Mouse (Mus musculus) CH12.LX (cell line): ENCODE measurements around the gene Pde8a. TPM values are rescaled to one million over a fixed set of nuclear protein-coding genes. Genes with fewer than 3 reads are reported as not detected.

Source experiments
- DNase-seq: peaks from one replicate; pipeline ENCODE4 v3.0.0-alpha.2; 2013; ENCODE audit errors: extremely low read depth
- H3K27ac ChIP-seq: 2 replicates; pipeline ENCODE4 v1.5.1; 2012; ENCODE audit warnings: low read depth, mild to moderate bottlenecking, control low read depth, moderate library complexity; ENCODE audit not compliant: insufficient read depth
- H3K27me3 ChIP-seq: replicated peaks from 2 replicates; pipeline ENCODE3; 2012; ENCODE audit warnings: inconsistent platforms
- H3K36me3 ChIP-seq, 2 experiments: replicated peaks in 1 of 2; 2 replicates each; pipeline versions ENCODE3 to v1.6.1; 2012; ENCODE audit warnings: inconsistent platforms in 1 of 2, low read length in 1 of 2, mild to moderate bottlenecking in 1 of 2, mixed read lengths in 1 of 2, moderate library complexity in 1 of 2; ENCODE audit not compliant: control insufficient read depth in 1 of 2, insufficient read depth in 1 of 2
- H3K4me1 ChIP-seq, 2 experiments: 2 replicates each; pipeline ENCODE4 v1.6.1; 2012; ENCODE audit warnings: inconsistent platforms in 1 of 2, moderate library complexity in 1 of 2; ENCODE audit not compliant: insufficient read depth in 2 of 2, control insufficient read depth in 1 of 2
- H3K4me2 ChIP-seq: 2 replicates; pipeline ENCODE4 v1.6.1; 2012; ENCODE audit warnings: low read depth, mild to moderate bottlenecking, control low read depth; ENCODE audit not compliant: poor library complexity, insufficient read depth, severe bottlenecking
- H3K4me3 ChIP-seq, 3 experiments: fragments of 150-350 bp in 1 of 3; sonication (generic) in 1 of 3; replicated peaks in 1 of 3; 2 replicates each; pipeline versions ENCODE3 to v1.5.1; 2011 to 2012; ENCODE audit warnings: low read depth in 2 of 3, low read length in 2 of 3, mild to moderate bottlenecking in 2 of 3, moderate library complexity in 2 of 3, control low read depth in 1 of 3, improper control_type of control experiment in 1 of 3, inconsistent platforms in 1 of 3, mixed read lengths in 1 of 3; ENCODE audit not compliant: poor library complexity in 1 of 3
- H3K79me2 ChIP-seq: replicated peaks from 2 replicates; pipeline ENCODE4 v1.6.1; 2012; ENCODE audit warnings: mild to moderate bottlenecking, moderate library complexity; ENCODE audit not compliant: control insufficient read depth, poor library complexity, insufficient read depth, severe bottlenecking; ENCODE audit errors: extremely low read depth
- H3K9ac ChIP-seq: 2 replicates; pipeline ENCODE4 v1.6.1; 2012; ENCODE audit warnings: low read depth, mild to moderate bottlenecking, control low read depth, moderate library complexity; ENCODE audit not compliant: insufficient read depth
- H3K9me3 ChIP-seq: replicated peaks from 2 replicates; pipeline ENCODE3; 2012; ENCODE audit warnings: low read length, inconsistent platforms, mixed read lengths
- CHD1 ChIP-seq: IDR thresholded peaks from 2 replicates; pipeline ENCODE4 v1.6.1; 2012; ENCODE audit warnings: low read depth, low read length, improper control_type of control experiment, inconsistent platforms
- E2F4 ChIP-seq: IDR thresholded peaks from 2 replicates; pipeline ENCODE4 v1.6.1; 2011; ENCODE audit warnings: low read depth, low read length, improper control_type of control experiment; ENCODE audit not compliant: insufficient replicate concordance
- EP300 ChIP-seq: IDR thresholded peaks from 2 replicates; pipeline ENCODE4 v1.6.1; 2011; ENCODE audit warnings: low read length, improper control_type of control experiment
- ETS1 ChIP-seq: conservative IDR thresholded peaks from 2 replicates; pipeline ENCODE4 v1.6.1; 2012; ENCODE audit warnings: low read depth, mild to moderate bottlenecking, inconsistent platforms, low read length, improper control_type of control experiment, moderate library complexity
- IRF4 ChIP-seq: IDR thresholded peaks from 2 replicates; pipeline ENCODE4 v1.6.1; 2014; ENCODE audit warnings: low read depth, mild to moderate bottlenecking, inconsistent platforms, low read length, improper control_type of control experiment
- JUN ChIP-seq: IDR thresholded peaks from 2 replicates; pipeline ENCODE4 v1.6.1; 2011; ENCODE audit warnings: low read depth, mild to moderate bottlenecking, low read length, improper control_type of control experiment, moderate library complexity; ENCODE audit not compliant: insufficient read depth
- JUND ChIP-seq: conservative IDR thresholded peaks from 2 replicates; pipeline ENCODE4 v1.6.1; 2011; ENCODE audit warnings: low read depth, low read length, improper control_type of control experiment
- MAFK ChIP-seq: IDR thresholded peaks from 2 replicates; pipeline ENCODE4 v1.6.1; 2011; ENCODE audit warnings: low read length, improper control_type of control experiment; ENCODE audit not compliant: insufficient replicate concordance
- NELFE ChIP-seq: IDR thresholded peaks from 2 replicates; pipeline ENCODE4 v1.6.1; 2011; ENCODE audit warnings: low read depth, low read length, improper control_type of control experiment
- POLR2AphosphoS2 ChIP-seq: IDR thresholded peaks from 2 replicates; pipeline ENCODE4 v1.6.1; 2011; ENCODE audit warnings: low read depth, low read length, improper control_type of control experiment
- RCOR1 ChIP-seq: conservative IDR thresholded peaks from 2 replicates; pipeline ENCODE4 v1.6.1; 2012; ENCODE audit warnings: low read depth, mild to moderate bottlenecking, inconsistent platforms, low read length, improper control_type of control experiment
- TBP ChIP-seq: conservative IDR thresholded peaks from 2 replicates; pipeline ENCODE4 v1.6.1; 2011; ENCODE audit warnings: low read depth, low read length, improper control_type of control experiment
- TCF12 ChIP-seq: IDR thresholded peaks from 2 replicates; pipeline ENCODE4 v1.6.1; 2014; ENCODE audit warnings: low read depth, mild to moderate bottlenecking, inconsistent platforms, low read length, improper control_type of control experiment
- USF2 ChIP-seq: conservative IDR thresholded peaks from 2 replicates; pipeline ENCODE4 v1.6.1; 2011; ENCODE audit warnings: low read depth, low read length, improper control_type of control experiment
- ZNF384 ChIP-seq: IDR thresholded peaks from 2 replicates; pipeline ENCODE4 v1.6.1; 2012; ENCODE audit warnings: low read depth, low read length, improper control_type of control experiment, inconsistent platforms
- dilution Hi-C: fragments of 300-500 bp; cut with MboI; formaldehyde crosslinking; loops from 2 replicates; pipeline ENCODE4 v1.14.3; 2020; ENCODE audit warnings: low sequenced_read_pairs; ENCODE audit not compliant: extremely low pct_unique_long_range_greater_than_20kb, extremely low pct_ligation_motif_present
- in situ Hi-C: fragments of 300-500 bp; cut with MboI; formaldehyde crosslinking; loops from 3 replicates; pipeline ENCODE4 v1.14.3; 2019; ENCODE audit warnings: low sequenced_read_pairs, low pct_ligation_motif_present, low pct_unique_long_range_greater_than_20kb, mixed read lengths
- polyA plus RNA-seq: library from polyadenylated mRNA; unstranded; fragments of >175 nt; gene quantifications from 2 replicates; pipeline ENCODE4 v1.2.1, GENCODE M21; 2012; ENCODE audit warnings: low read depth; ENCODE audit not compliant: insufficient read length
- total RNA-seq, 2 experiments: library from RNA; depleted of rRNA; stranded (reverse); fragments of 300-350 nt in 1 of 2; fragments of >200 nt in 1 of 2; gene quantifications; 2 replicates each; pipeline ENCODE4 v1.2.3; 2012 to 2014

Pde8a gene
- total and polyA plus RNA-seq, 3 experiments: 8.3 to 22.7 (median 9.1) TPM

DNA sequence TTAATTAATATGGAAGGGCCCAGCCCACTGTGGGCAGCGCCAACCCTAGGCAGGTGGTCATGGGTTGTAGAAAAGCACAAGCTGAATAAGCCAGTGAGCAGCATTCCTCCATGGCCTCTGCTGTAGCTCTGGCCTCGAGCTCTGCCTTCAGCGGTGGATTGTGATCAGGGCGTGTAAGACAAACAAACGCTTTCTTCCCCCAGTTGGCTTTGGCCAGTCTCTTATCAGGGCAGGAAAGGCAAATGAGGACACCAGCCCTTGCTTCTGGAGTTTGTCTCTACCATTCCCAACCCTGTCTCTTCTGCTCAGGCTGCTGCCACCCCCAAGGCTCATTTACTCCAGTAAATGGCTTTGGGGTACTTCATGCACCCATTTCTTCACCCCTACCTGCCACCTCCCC lies 38.7 kb upstream of the Pde8a start:
- no peak overlapping the region for H3K4me2 ChIP-seq
- H3K4me1 ChIP-seq: peaks cover 0 to 9% of the 10 kb centered on the region in 2 experiments; a peak in 2 of 4 replicates
- H3K9ac ChIP-seq: no peak overlapping the region
- TF ChIP-seq POLR2AphosphoS2 (no peak), JUND (no peak), JUN (no peak), TCF12 (no peak), MAFK (no peak), RCOR1 (no peak), ETS1 (no peak)
- dilution Hi-C loops: no loop called here
- no peaks in the 10 kb centered on the region for H3K79me2 ChIP-seq
- H3K36me3 ChIP-seq: no peaks in the 10 kb centered on the region
- in situ Hi-C loops: loop anchor here (25.0 kb wide), 2 partner anchors 338 to 437 kb away; no protein-coding TSS in a partner anchor
- peaks cover 13% of the 10 kb centered on the region for H3K9me3 ChIP-seq
- no peak for DNase-seq
- H3K27me3 ChIP-seq: no peaks in the 10 kb centered on the region
- no peak overlapping the region for H3K4me3 ChIP-seq
- no peak overlapping the region for H3K27ac ChIP-seq

DNA sequence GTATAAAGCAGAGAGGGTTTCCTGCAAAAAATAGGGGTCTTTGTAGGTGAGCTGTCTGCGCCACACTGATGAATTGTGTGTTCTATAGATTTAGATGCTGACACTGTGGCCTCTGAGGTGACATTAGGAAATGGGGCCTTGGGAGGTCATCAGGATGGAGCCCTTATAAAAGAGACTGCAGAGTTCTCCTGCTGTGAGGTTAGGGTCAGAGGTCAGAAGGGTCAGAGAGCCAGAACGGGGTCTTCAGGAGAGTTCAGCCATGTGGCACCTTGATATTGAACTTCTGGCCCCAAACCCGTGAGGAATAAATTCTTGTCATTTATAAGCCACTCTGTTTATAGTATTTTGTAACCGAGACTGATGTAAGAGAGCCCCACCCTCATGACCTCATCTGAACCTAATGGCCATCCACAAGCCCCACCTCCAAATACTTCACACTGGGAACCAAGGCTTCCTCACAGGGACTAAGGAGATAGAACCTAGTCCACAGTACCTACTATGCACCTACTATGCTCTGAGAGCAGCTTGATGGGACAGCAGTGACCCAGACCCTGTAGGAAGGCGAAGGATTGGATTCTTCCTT lies 37.1 kb upstream of the Pde8a start:
- Histone ChIP-seq H3K9ac (no peak overlapping the region), H3K4me2 (no peak overlapping the region), H3K27ac (no peak overlapping the region), H3K4me3 (no peak overlapping the region), H3K27me3 (no peaks in the 10 kb centered on the region), H3K36me3 (no peaks in the 10 kb centered on the region), H3K9me3 (peaks cover 13% of the 10 kb centered on the region), H3K4me1 (peaks cover 0 to 10% of the 10 kb centered on the region in 2 experiments; a peak in 2 of 4 replicates), H3K79me2 (no peaks in the 10 kb centered on the region)
- no peak for DNase-seq
- dilution Hi-C loops: no loop called here
- TF ChIP-seq ZNF384 (no peak), TBP (no peak), E2F4 (no peak), CHD1 (no peak), NELFE (no peak), EP300 (no peak), POLR2AphosphoS2 (no peak), TCF12 (no peak), IRF4 (no peak), USF2 (no peak)
- in situ Hi-C loops: no loop called here
